Mouse (Mus musculus) forebrain, embryonic 13.5 days (tissue): ENCODE results near the gene Alkbh1. TPM values are rescaled to one million over a fixed set of nuclear protein-coding genes. Genes with fewer than 3 reads are reported as not detected.
"Not testable (repeated sequence)": the region's sequence is repeated elsewhere in the genome, so short reads cannot be mapped to it uniquely, and the experiment has no call there.

ENCODE experiments used
- ATAC-seq: fragments of 200-750 bp; cut with Nextera tagmentation; 2 replicates; pipeline ENCODE4 v1.8.0; 2017
- H3K27ac ChIP-seq: fragments of 300-500 bp; sonication (generic); 2 replicates; pipeline ENCODE4 v1.5.1; 2015; ENCODE audit warnings: inconsistent platforms, mild to moderate bottlenecking, moderate library complexity
- H3K27me3 ChIP-seq: fragments of 300-500 bp; sonication (generic); 2 replicates; pipeline ENCODE4 v1.6.1; 2015; ENCODE audit warnings: mild to moderate bottlenecking, inconsistent platforms
- H3K36me3 ChIP-seq: fragments of 300-500 bp; sonication (generic); 2 replicates; pipeline ENCODE4 v1.6.1; 2015; ENCODE audit warnings: mild to moderate bottlenecking, inconsistent platforms; ENCODE audit not compliant: poor library complexity, severe bottlenecking
- H3K4me1 ChIP-seq: fragments of 300-500 bp; sonication (generic); 2 replicates; pipeline ENCODE4 v1.6.1; 2015; ENCODE audit warnings: inconsistent platforms
- H3K4me2 ChIP-seq: fragments of 300-500 bp; sonication (generic); 2 replicates; pipeline ENCODE4 v1.6.1; 2015; ENCODE audit warnings: inconsistent platforms, mild to moderate bottlenecking, moderate library complexity
- H3K4me3 ChIP-seq: fragments of 300-500 bp; sonication (generic); 2 replicates; pipeline ENCODE4 v1.5.1; 2015; ENCODE audit warnings: mild to moderate bottlenecking, inconsistent platforms
- H3K9ac ChIP-seq: fragments of 300-500 bp; sonication (generic); 2 replicates; pipeline ENCODE4 v1.6.1; 2015; ENCODE audit warnings: mild to moderate bottlenecking, inconsistent platforms
- H3K9me3 ChIP-seq: fragments of 300-500 bp; sonication (generic); replicated peaks from 2 replicates; pipeline ENCODE4 v1.6.1; 2016; ENCODE audit warnings: inconsistent platforms
- WGBS: fragments of 180-500 bp; shearing (Covaris S2); methylation state at CpG from one replicate; pipeline ENCODE4 v1.1.7; 2015; 5-methylcytosine and 5-hydroxymethylcytosine counted together
- polyA plus RNA-seq: library from polyadenylated mRNA; unstranded; fragments of >200 nt; fragmentation: Nextera tagmentation; extraction: Ambion mirVana; gene quantifications from 2 replicates; pipeline ENCODE4 v1.2.1, GENCODE M21; 2015

Alkbh1 gene
- 47.2 and 56.5 TPM in 2 replicates for polyA plus RNA-seq

- ATAC-seq: peak; percentile 96
- peak within 1 kb of the TSS; percentile 87 for H3K27ac ChIP-seq
- H3K36me3 ChIP-seq: peaks cover 54% of the 10 kb centered on the region
- H3K4me1 ChIP-seq: peaks cover 29% of the 10 kb centered on the region
- peak within 1 kb of the TSS; percentile 89 for H3K9ac ChIP-seq
- under 1% methylated on average over 28 of the region's 28 CpGs for WGBS
- H3K27me3 ChIP-seq: no peaks in the 10 kb centered on the region
- H3K4me2 ChIP-seq: peak within 1 kb of the TSS; percentile 93
- H3K4me3 ChIP-seq: peak within 1 kb of the TSS; percentile 98
- H3K9me3 ChIP-seq: no peaks in the 10 kb centered on the region
Measured at GRCm38 (mm10) chr12:87443700-87444122, at the start of gene Alkbh1, which contains the start of gene Slirp. Gene Alkbh1, minus strand, starts transcription at chr12:87444017. Gene Slirp, plus strand, starts transcription at chr12:87443896.

GRCm38 (mm10) chr12:87488683-87489082, 44.9 kb upstream of the Alkbh1 start:
- H3K4me3 ChIP-seq, H3K9ac ChIP-seq, ATAC-seq, H3K4me2 ChIP-seq, H3K27me3 ChIP-seq, H3K4me1 ChIP-seq, H3K9me3 ChIP-seq, H3K27ac ChIP-seq, H3K36me3 ChIP-seq: not testable (repeated sequence)
- 73% methylated on average over 2 of the region's 2 CpGs for WGBS

- 87% methylated on average over 5 of the region's 5 CpGs for WGBS
Measured at GRCm38 (mm10) chr12:87482482-87482881, 38.7 kb upstream of the Alkbh1 start.

GRCm38 (mm10) chr12:87474756-87475155, 30.9 kb upstream of the Alkbh1 start:
- Histone ChIP-seq H3K27ac (no peak overlapping the region), H3K9ac (no peak overlapping the region), H3K27me3 (peaks cover 4% of the 10 kb centered on the region), H3K4me1 (peaks cover 17% of the 10 kb centered on the region), H3K9me3 (no peaks in the 10 kb centered on the region), H3K4me2 (no peak overlapping the region), H3K36me3 (no peaks in the 10 kb centered on the region), H3K4me3 (no peak overlapping the region)
- ATAC-seq: no peak
- 86% methylated on average over 3 of the region's 3 CpGs for WGBS

More at GRCm38 (mm10) chr12:87482482-87482881, 38.7 kb upstream of the Alkbh1 start:
- H3K4me1 ChIP-seq, H3K9me3 ChIP-seq, H3K27ac ChIP-seq, H3K9ac ChIP-seq, H3K36me3 ChIP-seq, H3K4me2 ChIP-seq, H3K4me3 ChIP-seq, H3K27me3 ChIP-seq, ATAC-seq: not testable (repeated sequence)

GRCm38 (mm10) chr12:87471964-87472786, 28.4 kb upstream of the Alkbh1 start, which contains the start of gene Snw1:
Gene Snw1, minus strand, starts transcription at chr12:87472274.
- Histone ChIP-seq H3K36me3 (peaks cover 14% of the 10 kb centered on the region), H3K9ac (peak within 1 kb of the TSS; percentile 92), H3K9me3 (no peaks in the 10 kb centered on the region), H3K27ac (peak within 1 kb of the TSS; percentile 75), H3K4me1 (peaks cover 20% of the 10 kb centered on the region), H3K4me3 (peak within 1 kb of the TSS; percentile 79), H3K4me2 (peak within 1 kb of the TSS; percentile 71), H3K27me3 (peaks cover 4% of the 10 kb centered on the region)
- ATAC-seq: peak; percentile 99
- 2% methylated on average over 45 of the region's 45 CpGs for WGBS

- Histone ChIP-seq H3K36me3 (peaks cover 21% of the 10 kb centered on the region), H3K27ac (peak overlapping the region; percentile 75), H3K4me1 (peaks cover 20% of the 10 kb centered on the region), H3K4me3 (peak overlapping the region; percentile 79), H3K9me3 (no peaks in the 10 kb centered on the region), H3K27me3 (peaks cover 4% of the 10 kb centered on the region), H3K4me2 (peak overlapping the region; percentile 71), H3K9ac (peak overlapping the region; percentile 92)
- ATAC-seq: no peak
- 0% methylated on average over 19 of the region's 19 CpGs for WGBS
Measured at GRCm38 (mm10) chr12:87471421-87471963, 27.7 kb upstream of the Alkbh1 start.

GRCm38 (mm10) chr12:87470263-87471136, 26.7 kb upstream of the Alkbh1 start:
- H3K36me3 ChIP-seq: peaks cover 26% of the 10 kb centered on the region
- peaks cover 4% of the 10 kb centered on the region for H3K27me3 ChIP-seq
- H3K4me2 ChIP-seq: peak overlapping the region; percentile 71
- 73% methylated on average over 7 of the region's 7 CpGs for WGBS
- peak overlapping the region; percentile 79 for H3K4me3 ChIP-seq
- peaks cover 24% of the 10 kb centered on the region for H3K4me1 ChIP-seq
- H3K9ac ChIP-seq: peak overlapping the region; percentile 92
- H3K9me3 ChIP-seq: no peaks in the 10 kb centered on the region
- ATAC-seq: no peak
- no peak overlapping the region for H3K27ac ChIP-seq

- ATAC-seq: no peak
- Histone ChIP-seq H3K27ac (no peak overlapping the region), H3K4me2 (no peak overlapping the region), H3K9me3 (no peaks in the 10 kb centered on the region), H3K4me3 (no peak overlapping the region), H3K36me3 (peaks cover 80% of the 10 kb centered on the region), H3K9ac (no peak overlapping the region), H3K4me1 (0 out of 2 replicates have a peak, but pooled peaks cover 7% of the 10 kb centered on the region), H3K27me3 (no peaks in the 10 kb centered on the region)
- WGBS: 91% methylated on average over 6 of the region's 6 CpGs
Measured at GRCm38 (mm10) chr12:87464678-87465297, 21.0 kb upstream of the Alkbh1 start.

- Histone ChIP-seq H3K9ac (no peak overlapping the region), H3K9me3 (no peaks in the 10 kb centered on the region), H3K36me3 (peaks cover 82% of the 10 kb centered on the region), H3K4me1 (peaks cover 9% of the 10 kb centered on the region), H3K27ac (no peak overlapping the region), H3K4me2 (no peak overlapping the region), H3K27me3 (no peaks in the 10 kb centered on the region), H3K4me3 (no peak overlapping the region)
- ATAC-seq: no peak
- 89% methylated on average over 9 of the region's 9 CpGs for WGBS
Measured at GRCm38 (mm10) chr12:87449456-87449855, 5.6 kb upstream of the Alkbh1 start.

GRCm38 (mm10) chr12:87444211-87444610, 394 bp upstream of the Alkbh1 start:
- peak overlapping the region; percentile 98 for H3K4me3 ChIP-seq
- peak overlapping the region; percentile 93 for H3K4me2 ChIP-seq
- ATAC-seq: peak; percentile 28; the same call in 1 of the 2 replicates
- H3K4me1 ChIP-seq: peaks cover 29% of the 10 kb centered on the region
- H3K9me3 ChIP-seq: no peaks in the 10 kb centered on the region
- peak overlapping the region; percentile 89 for H3K9ac ChIP-seq
- no peaks in the 10 kb centered on the region for H3K27me3 ChIP-seq
- no peak overlapping the region for H3K27ac ChIP-seq
- whole genome bisulfite sequencing: 3% methylated on average over 16 of the region's 16 CpGs
- peaks cover 53% of the 10 kb centered on the region for H3K36me3 ChIP-seq

- Histone ChIP-seq H3K27me3 (no peaks in the 10 kb centered on the region), H3K4me1 (peaks cover 29% of the 10 kb centered on the region), H3K9me3 (no peaks in the 10 kb centered on the region), H3K4me3 (peak overlapping the region; percentile 98), H3K9ac (peak overlapping the region; percentile 89), H3K27ac (peak overlapping the region; percentile 87), H3K36me3 (peaks cover 54% of the 10 kb centered on the region), H3K4me2 (peak overlapping the region; percentile 93)
- ATAC-seq: peak; percentile 88
- WGBS: under 1% methylated on average over 33 of the region's 33 CpGs
Measured at GRCm38 (mm10) chr12:87443115-87443699, 610 bp downstream of the Alkbh1 start.
